Mouse (Mus musculus): ENCODE measurements around the gene Ddx10.
"Not testable (repeated sequence)": the region's sequence is repeated elsewhere in the genome, so short reads cannot be mapped to it uniquely, and the experiment has no call there.

Gene Ddx10

DNA sequence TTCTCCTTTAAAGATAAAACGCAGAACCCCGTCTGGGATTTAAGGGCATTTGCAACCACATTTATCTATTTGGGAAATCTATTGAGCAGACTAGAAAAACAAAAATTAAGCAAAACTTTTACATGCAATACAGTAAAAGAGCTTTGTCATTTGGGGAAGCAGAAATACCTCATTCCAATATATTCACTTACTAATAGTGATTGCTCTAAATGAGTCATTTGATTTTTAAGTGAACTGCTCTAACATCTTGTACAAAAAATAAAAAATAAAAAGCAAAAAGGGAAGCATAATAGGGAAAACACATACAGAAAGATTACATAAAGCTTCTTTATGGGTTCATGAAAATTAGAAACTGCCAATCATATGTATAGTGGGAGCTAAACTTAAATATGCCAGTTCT lies 104.3 kb downstream of the Ddx10 start:
- DNase-seq = no peak

- not testable (repeated sequence) for DNase-seq
Observed at GRCm38 (mm10) chr9:53142424-53142823, 105.4 kb downstream of the Ddx10 start.

- no peak for DNase-seq
Observed at GRCm38 (mm10) chr9:53140610-53141165, 107.2 kb downstream of the Ddx10 start.

- no peak for DNase-seq
Observed at GRCm38 (mm10) chr9:53132826-53133225, 115.0 kb downstream of the Ddx10 start.

GRCm38 (mm10) chr9:53130460-53130859 lies 117.4 kb downstream of the Ddx10 start:
- DNase-seq = no peak

DNA sequence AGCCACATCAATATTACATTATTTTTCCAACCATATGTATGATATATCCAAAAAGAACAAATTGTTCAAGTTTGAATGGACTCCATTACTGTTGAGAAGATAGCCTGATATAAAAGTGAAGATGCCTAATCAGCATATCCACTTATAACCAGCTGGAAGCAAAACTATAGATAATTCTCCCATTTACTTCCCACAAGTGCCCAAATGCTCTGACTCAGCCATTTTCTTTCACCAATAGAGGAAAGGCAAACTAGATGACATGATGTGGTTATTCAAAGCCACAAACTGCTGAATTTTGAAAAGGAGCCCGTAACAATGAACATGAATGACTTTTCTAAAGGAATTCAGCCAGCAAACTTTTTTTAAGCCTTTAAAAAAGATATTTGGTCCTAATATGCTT lies 146.8 kb downstream of the Ddx10 start:
- DNase-seq = no peak

DNA sequence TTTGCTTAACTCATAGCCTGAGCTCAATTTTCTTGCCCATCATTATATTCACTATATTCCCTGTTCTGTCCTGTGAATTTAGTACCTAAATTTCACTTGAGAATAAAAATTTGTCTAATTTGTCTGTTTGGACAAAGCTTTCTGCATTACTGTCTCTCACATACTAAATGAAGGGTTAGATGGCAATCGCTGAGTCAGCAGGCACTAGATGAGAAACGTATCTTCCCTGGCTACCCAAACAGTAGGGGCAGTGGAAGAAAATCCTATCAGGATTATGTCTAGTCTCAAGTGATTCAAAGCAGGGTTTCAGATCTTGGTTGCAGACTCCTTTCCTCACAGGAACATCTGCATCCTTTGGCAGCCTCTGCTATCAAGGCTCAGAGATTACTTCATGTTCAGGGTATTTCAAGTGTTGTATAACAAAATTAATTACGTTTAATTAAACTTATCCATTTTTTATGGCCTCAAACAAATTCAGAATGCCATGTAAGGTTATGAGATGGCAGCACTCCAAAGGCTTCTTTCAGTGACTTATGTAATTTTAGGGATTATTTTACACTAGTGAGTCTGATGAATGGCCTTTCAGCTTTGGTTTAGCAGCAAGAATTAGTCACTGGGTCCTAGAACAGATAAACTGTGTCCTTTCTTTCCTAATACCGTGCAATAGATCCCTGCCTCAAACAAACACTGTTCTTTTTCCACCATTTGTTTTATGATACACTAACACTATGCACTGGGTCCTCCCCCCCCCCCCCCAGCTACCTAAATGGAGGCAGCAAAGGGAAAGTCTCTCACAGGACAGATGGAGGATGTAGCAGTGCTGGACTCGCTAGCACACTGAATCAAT lies 152.3 kb downstream of the Ddx10 start:
- DNase-seq = no peak

DNA sequence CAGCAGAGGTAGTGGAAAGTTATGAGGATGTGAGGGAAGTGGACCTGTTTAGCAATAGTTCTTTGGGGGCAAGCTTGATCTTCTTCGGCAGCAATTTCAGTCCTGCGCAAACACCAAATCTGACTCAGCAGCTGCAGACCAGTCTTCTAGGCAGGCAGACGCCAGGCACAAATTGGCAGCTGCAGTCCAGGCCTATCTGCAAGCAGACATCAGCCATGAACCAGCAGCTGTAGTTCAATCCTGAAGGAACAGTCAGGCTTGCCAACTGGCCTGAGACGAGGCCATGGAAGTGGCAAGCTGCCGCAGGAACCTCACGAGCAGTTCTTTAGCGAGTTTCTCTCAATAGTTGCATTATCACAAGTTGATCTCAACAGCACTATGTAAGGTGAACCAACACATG lies 153.3 kb downstream of the Ddx10 start:
- no peak for DNase-seq

DNA sequence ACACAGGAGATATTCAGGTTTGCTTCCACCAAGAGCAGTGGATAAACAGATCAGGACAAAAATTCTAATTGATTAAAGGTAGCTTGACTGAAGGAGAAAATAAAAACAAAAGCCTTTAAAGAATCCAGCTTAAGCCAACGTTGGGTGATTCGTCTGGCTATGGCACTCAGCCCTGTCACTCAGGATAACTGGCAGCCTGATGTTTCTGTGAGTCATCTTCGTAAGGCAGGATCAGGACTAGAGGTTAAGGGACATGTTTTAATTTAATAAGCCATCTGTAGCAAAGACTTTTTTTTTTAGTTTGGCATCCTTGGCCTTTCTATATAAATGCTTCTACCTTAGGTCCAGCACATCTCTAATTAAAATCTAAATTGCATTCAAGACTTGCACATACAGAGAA lies 170.2 kb downstream of the Ddx10 start:
- no peak for DNase-seq

DNA sequence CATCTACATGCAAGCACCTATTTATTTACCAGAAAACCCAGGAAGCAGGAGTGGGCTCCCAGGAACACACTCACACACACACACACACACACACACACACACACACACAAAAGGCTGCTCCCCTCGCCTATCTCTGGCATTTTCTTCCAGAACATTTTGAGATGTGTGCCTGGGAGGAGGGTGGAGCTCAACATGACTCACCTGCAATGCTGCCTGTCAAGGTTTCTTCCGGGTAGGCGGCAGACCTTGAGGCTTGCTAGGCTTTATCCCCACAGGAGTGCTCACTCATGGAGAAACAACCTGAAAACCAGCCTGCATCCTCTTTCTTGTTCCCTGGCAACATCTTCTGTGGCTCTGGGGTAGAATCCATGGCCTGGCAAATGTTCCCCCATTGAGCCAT lies 171.9 kb downstream of the Ddx10 start:
- no peak for DNase-seq

- DNase-seq = no peak
Observed at GRCm38 (mm10) chr9:53074443-53074842, 173.4 kb downstream of the Ddx10 start.

DNA sequence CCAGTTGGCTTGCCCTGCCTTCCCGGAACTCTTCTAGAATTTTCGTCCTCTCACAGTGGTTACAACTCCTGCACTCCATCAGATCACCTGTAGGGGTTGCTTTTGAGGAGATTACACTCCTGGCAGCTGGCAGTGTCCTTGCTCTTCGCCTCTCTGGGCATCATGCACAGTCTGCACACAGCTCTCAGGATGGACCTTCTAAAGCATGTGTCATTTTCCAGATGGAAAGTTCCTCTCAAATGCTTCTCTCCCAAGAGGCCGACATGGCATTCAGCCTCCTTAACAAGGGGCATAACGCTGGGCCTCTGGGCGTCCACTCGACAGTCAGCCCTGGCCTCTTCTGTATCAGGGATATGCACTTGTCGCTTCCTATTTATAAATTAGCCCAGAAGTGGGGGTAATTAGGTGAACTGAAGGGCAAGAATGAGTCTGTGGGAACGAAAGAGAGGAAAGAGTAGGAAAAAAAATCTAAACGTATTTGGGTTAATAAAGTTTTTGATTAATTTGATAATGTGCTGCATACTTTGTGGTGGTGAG lies 174.2 kb downstream of the Ddx10 start:
- no peak for DNase-seq

- no peak for DNase-seq
Observed at GRCm38 (mm10) chr9:53072088-53072487, 175.8 kb downstream of the Ddx10 start.

- DNase-seq = no peak
Observed at GRCm38 (mm10) chr9:53070875-53071524, 176.9 kb downstream of the Ddx10 start.

- no peak for DNase-seq
Observed at GRCm38 (mm10) chr9:53068166-53068565, 179.7 kb downstream of the Ddx10 start.

DNA sequence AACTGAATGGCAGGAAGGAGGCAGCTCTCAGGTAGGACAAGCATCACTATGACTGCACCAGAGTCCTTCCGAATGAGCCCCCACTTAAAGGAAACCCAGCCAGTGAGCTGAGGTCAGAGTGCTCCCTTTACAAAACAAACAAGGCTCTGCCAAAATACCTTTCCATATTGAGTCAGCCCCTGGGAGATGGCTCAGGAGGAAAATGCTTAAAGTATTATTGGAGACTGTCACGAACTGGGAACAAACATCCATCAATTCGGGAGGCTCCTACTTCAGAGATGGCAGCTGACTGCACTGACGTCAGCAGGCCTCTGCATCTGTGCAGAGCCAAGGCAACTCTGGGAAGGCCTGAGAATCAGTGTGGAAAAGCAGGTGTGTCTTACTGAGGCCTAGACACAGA lies 181.4 kb downstream of the Ddx10 start:
- DNase-seq = no peak

GRCm38 (mm10) chr9:53065028-53065427 lies 182.8 kb downstream of the Ddx10 start:
- no peak for DNase-seq

DNA sequence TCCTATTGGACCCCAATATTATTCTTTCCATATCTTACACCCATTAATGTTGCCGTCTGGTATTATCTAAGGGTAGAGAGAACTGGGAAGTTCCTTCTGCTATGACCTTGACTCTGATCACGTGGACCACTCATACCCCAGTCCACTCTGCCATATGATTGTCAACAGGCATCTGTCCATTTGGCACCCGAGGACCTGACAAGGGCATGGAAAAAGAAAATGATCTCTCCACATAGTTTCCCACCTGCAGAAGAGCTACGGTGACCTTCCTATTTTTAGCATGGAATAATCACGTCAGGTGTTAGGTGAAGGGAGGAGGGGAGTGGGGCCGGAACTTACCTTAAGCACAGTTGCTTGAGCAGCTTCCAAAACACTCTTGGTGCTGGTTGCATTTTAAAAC lies 183.3 kb downstream of the Ddx10 start:
- no peak for DNase-seq

GRCm38 (mm10) chr9:53055306-53055705 lies 192.5 kb downstream of the Ddx10 start:
- DNase-seq = no peak

Measured in cerebellum, adult 11 months (tissue).